Mouse (Mus musculus) neural tube, embryonic 15.5 days (tissue): ENCODE measurements around the gene Nudt9. TPM values are rescaled to one million over a fixed set of nuclear protein-coding genes. Genes with fewer than 3 reads are reported as not detected.

Experiments used
- ATAC-seq: fragments of 200-750 bp; cut with Nextera tagmentation; 2 replicates; pipeline ENCODE4 v1.8.0; 2017; ENCODE audit warnings: mild to moderate bottlenecking, moderate TSS enrichment, moderate library complexity; ENCODE audit not compliant: low FRiP score
- H3K27ac ChIP-seq: fragments of 300-500 bp; sonication (generic); replicated peaks from 2 replicates; pipeline ENCODE4 v1.5.1; 2015; ENCODE audit warnings: mild to moderate bottlenecking, inconsistent platforms
- H3K27me3 ChIP-seq: fragments of 300-500 bp; sonication (generic); replicated peaks from 2 replicates; pipeline ENCODE4 v1.6.1; 2015; ENCODE audit warnings: inconsistent platforms
- H3K36me3 ChIP-seq: fragments of 300-500 bp; sonication (generic); 2 replicates; pipeline ENCODE4 v1.6.1; 2015; ENCODE audit warnings: inconsistent platforms
- H3K4me1 ChIP-seq: fragments of 300-500 bp; sonication (generic); 2 replicates; pipeline ENCODE4 v1.6.1; 2015; ENCODE audit warnings: inconsistent platforms
- H3K4me2 ChIP-seq: fragments of 300-500 bp; sonication (generic); 2 replicates; pipeline ENCODE4 v1.6.1; 2015; ENCODE audit warnings: inconsistent platforms, mild to moderate bottlenecking, moderate library complexity
- H3K4me3 ChIP-seq: fragments of 300-500 bp; sonication (generic); replicated peaks from 2 replicates; pipeline ENCODE4 v1.5.1; 2015; ENCODE audit warnings: mild to moderate bottlenecking, inconsistent platforms
- H3K9ac ChIP-seq: fragments of 300-500 bp; sonication (generic); replicated peaks from 2 replicates; pipeline ENCODE4 v1.6.1; 2015; ENCODE audit warnings: mild to moderate bottlenecking, inconsistent platforms
- H3K9me3 ChIP-seq: fragments of 300-500 bp; sonication (generic); replicated peaks from 2 replicates; pipeline ENCODE4 v1.6.1; 2016; ENCODE audit warnings: inconsistent platforms
- WGBS: fragments of 180-500 bp; shearing (Covaris S2); methylation state at CpG from one replicate; pipeline ENCODE4 v1.1.7; 2015; ENCODE audit warnings: mixed read lengths; 5-methylcytosine and 5-hydroxymethylcytosine counted together
- polyA plus RNA-seq: library from polyadenylated mRNA; unstranded; fragments of >200 nt; fragmentation: Nextera tagmentation; extraction: Ambion mirVana; gene quantifications from 2 replicates; pipeline ENCODE4 v1.2.1, GENCODE M21; 2015

Gene Nudt9
- polyA plus RNA-seq, 1 experiment from 2014 or later, result 73.2 TPM

GRCm38 (mm10) chr5:104039154-104039932, 6.8 kb upstream of the Nudt9 start:
- no peak overlapping the region for H3K9ac ChIP-seq
- H3K4me1 ChIP-seq, result no peaks in the 10 kb centered on the region
- no peak overlapping the region for H3K4me3 ChIP-seq
- H3K36me3 ChIP-seq, result no peaks in the 10 kb centered on the region
- WGBS, result 69% methylated on average over 6 of the region's 6 CpGs
- H3K27ac ChIP-seq, result no peak overlapping the region
- H3K4me2 ChIP-seq, result no peak overlapping the region
- no peak for ATAC-seq
- H3K27me3 ChIP-seq, result no peaks in the 10 kb centered on the region
- H3K9me3 ChIP-seq, result no peaks in the 10 kb centered on the region

GRCm38 (mm10) chr5:104042906-104043305, 3.2 kb upstream of the Nudt9 start:
- 93% methylated on average over 2 of the region's 2 CpGs for WGBS
- Histone ChIP-seq H3K27ac (no peak overlapping the region), H3K4me2 (no peak overlapping the region), H3K9me3 (no peaks in the 10 kb centered on the region), H3K9ac (no peak overlapping the region), H3K36me3 (no peaks in the 10 kb centered on the region), H3K27me3 (no peaks in the 10 kb centered on the region), H3K4me3 (no peak overlapping the region), H3K4me1 (peaks cover 14% of the 10 kb centered on the region)
- no peak for ATAC-seq

- Histone ChIP-seq H3K36me3 (no peaks in the 10 kb centered on the region), H3K4me1 (peaks cover 19% of the 10 kb centered on the region), H3K9me3 (no peaks in the 10 kb centered on the region), H3K9ac (no peak overlapping the region), H3K27ac (no peak overlapping the region), H3K4me2 (no peak overlapping the region), H3K27me3 (no peaks in the 10 kb centered on the region), H3K4me3 (no peak overlapping the region)
- no peak for ATAC-seq
- 79% methylated on average over 2 of the region's 2 CpGs for WGBS
These were observed 2.4 kb upstream of the Nudt9 start for GRCm38 (mm10) chr5:104043704-104044103.

GRCm38 (mm10) chr5:104047200-104048105, 1.3 kb downstream of the Nudt9 start:
- H3K27ac ChIP-seq, result peak overlapping the region; percentile 87
- no peaks in the 10 kb centered on the region for H3K9me3 ChIP-seq
- peak; percentile 21 for ATAC-seq
- peak overlapping the region; percentile 97 for H3K9ac ChIP-seq
- peaks cover 20% of the 10 kb centered on the region for H3K36me3 ChIP-seq
- peak overlapping the region; percentile 81 for H3K4me2 ChIP-seq
- WGBS, result 4% methylated on average over 19 of the region's 19 CpGs
- peak overlapping the region; percentile 84 for H3K4me3 ChIP-seq
- H3K27me3 ChIP-seq, result no peaks in the 10 kb centered on the region
- H3K4me1 ChIP-seq, result peaks cover 19% of the 10 kb centered on the region

GRCm38 (mm10) chr5:104048139-104048538, 2.0 kb downstream of the Nudt9 start:
- WGBS, result 29% methylated on average over 4 of the region's 4 CpGs
- Histone ChIP-seq H3K4me2 (peak overlapping the region; percentile 81), H3K9ac (peak overlapping the region; percentile 97; the same call in 1 of the 2 replicates), H3K36me3 (peaks cover 22% of the 10 kb centered on the region), H3K4me3 (peak overlapping the region; percentile 84), H3K4me1 (peaks cover 19% of the 10 kb centered on the region), H3K27me3 (no peaks in the 10 kb centered on the region), H3K9me3 (no peaks in the 10 kb centered on the region), H3K27ac (peak overlapping the region; percentile 87; the same call in 1 of the 2 replicates)
- ATAC-seq, result no peak

GRCm38 (mm10) chr5:104052956-104053355, 6.8 kb downstream of the Nudt9 start:
- H3K4me3 ChIP-seq, result no peak overlapping the region

GRCm38 (mm10) chr5:104054938-104055337, 8.8 kb downstream of the Nudt9 start:
- Histone ChIP-seq H3K4me3 (no peak overlapping the region), H3K9me3 (no peaks in the 10 kb centered on the region), H3K9ac (no peak overlapping the region), H3K36me3 (peaks cover 28% of the 10 kb centered on the region), H3K27ac (no peak overlapping the region), H3K27me3 (no peaks in the 10 kb centered on the region), H3K4me2 (no peak overlapping the region), H3K4me1 (peaks cover 7% of the 10 kb centered on the region; the same call in 1 of the 2 replicates)
- ATAC-seq, result no peak
- 97% methylated on average over 4 of the region's 4 CpGs for WGBS

More at GRCm38 (mm10) chr5:104052956-104053355, 6.8 kb downstream of the Nudt9 start:
- 64% methylated on average over 8 of the region's 8 CpGs for WGBS
- no peaks in the 10 kb centered on the region for H3K9me3 ChIP-seq
- H3K27me3 ChIP-seq, result no peaks in the 10 kb centered on the region
- H3K36me3 ChIP-seq, result peaks cover 28% of the 10 kb centered on the region
- no peak overlapping the region for H3K4me2 ChIP-seq
- peaks cover 5% of the 10 kb centered on the region for H3K4me1 ChIP-seq
- no peak overlapping the region for H3K27ac ChIP-seq
- no peak overlapping the region for H3K9ac ChIP-seq
- ATAC-seq, result no peak

- Histone ChIP-seq H3K4me2 (no peak overlapping the region), H3K4me3 (no peak overlapping the region), H3K36me3 (peaks cover 27% of the 10 kb centered on the region), H3K27ac (no peak overlapping the region), H3K9ac (no peak overlapping the region), H3K4me1 (peaks cover 7% of the 10 kb centered on the region; the same call in 1 of the 2 replicates), H3K27me3 (no peaks in the 10 kb centered on the region), H3K9me3 (no peaks in the 10 kb centered on the region)
- 96% methylated on average over 4 of the region's 4 CpGs for WGBS
- no peak for ATAC-seq
These were observed 9.7 kb downstream of the Nudt9 start for GRCm38 (mm10) chr5:104055816-104056215.

GRCm38 (mm10) chr5:104056295-104056694, 10.2 kb downstream of the Nudt9 start:
- no peak for ATAC-seq
- H3K4me1 ChIP-seq, result peaks cover 7% of the 10 kb centered on the region; the same call in 1 of the 2 replicates

GRCm38 (mm10) chr5:104058021-104058420, 11.9 kb downstream of the Nudt9 start:
- Histone ChIP-seq H3K4me3 (no peak overlapping the region), H3K36me3 (peaks cover 32% of the 10 kb centered on the region), H3K4me1 (peaks cover 7% of the 10 kb centered on the region; the same call in 1 of the 2 replicates), H3K9me3 (no peaks in the 10 kb centered on the region), H3K9ac (no peak overlapping the region), H3K4me2 (no peak overlapping the region), H3K27me3 (no peaks in the 10 kb centered on the region), H3K27ac (no peak overlapping the region)
- no peak for ATAC-seq
- WGBS, result 70% methylated on average over 15 of the region's 15 CpGs

More at GRCm38 (mm10) chr5:104056295-104056694, 10.2 kb downstream of the Nudt9 start:
- Histone ChIP-seq H3K27me3 (no peaks in the 10 kb centered on the region), H3K4me2 (no peak overlapping the region), H3K4me3 (no peak overlapping the region), H3K36me3 (peaks cover 27% of the 10 kb centered on the region), H3K9ac (no peak overlapping the region), H3K27ac (no peak overlapping the region), H3K9me3 (no peaks in the 10 kb centered on the region)
- 86% methylated on average over 7 of the region's 7 CpGs for WGBS

- Histone ChIP-seq H3K36me3 (peaks cover 36% of the 10 kb centered on the region), H3K4me2 (no peak overlapping the region), H3K27ac (0 out of 2 replicates have a peak overlapping the region, but pooled peaks have one; percentile 18), H3K9me3 (no peaks in the 10 kb centered on the region), H3K4me3 (no peak overlapping the region), H3K9ac (no peak overlapping the region), H3K27me3 (no peaks in the 10 kb centered on the region), H3K4me1 (peaks cover 7% of the 10 kb centered on the region; the same call in 1 of the 2 replicates)
- 39% methylated on average over 9 of the region's 9 CpGs for WGBS
- ATAC-seq, result peak; percentile 69; the same call in 1 of the 2 replicates
These were observed 13.5 kb downstream of the Nudt9 start for GRCm38 (mm10) chr5:104059628-104060027.
